Mouse (Mus musculus): ENCODE measurements around the gene Ostf1.
"Not testable (repeated sequence)": the region's sequence is repeated elsewhere in the genome, so short reads cannot be mapped to it uniquely, and the experiment has no call there.

Gene Ostf1

GRCm38 (mm10) chr19:18598265-18598926 lies 33.2 kb downstream of the Ostf1 start:
- DNase-seq (ENCODE audit: low spot score in 2 of 2) = no peak

- DNase-seq (ENCODE audit: low spot score in 2 of 2) = no peak
Measured at GRCm38 (mm10) chr19:18597772-18598171, 33.9 kb downstream of the Ostf1 start.

GRCm38 (mm10) chr19:18596876-18597275 lies 34.7 kb downstream of the Ostf1 start:
- no peak for DNase-seq (ENCODE audit: low spot score in 2 of 2)

GRCm38 (mm10) chr19:18593722-18594121 lies 37.9 kb downstream of the Ostf1 start:
- no peak for DNase-seq (ENCODE audit: low spot score in 2 of 2)

GRCm38 (mm10) chr19:18592919-18593318 lies 38.7 kb downstream of the Ostf1 start:
- no peak for DNase-seq (ENCODE audit: low spot score in 2 of 2)

- DNase-seq (ENCODE audit: low spot score in 2 of 2) = no peak
Measured at GRCm38 (mm10) chr19:18590942-18591354, 40.7 kb downstream of the Ostf1 start.

GRCm38 (mm10) chr19:18590234-18590633 lies 41.4 kb downstream of the Ostf1 start:
- DNase-seq (ENCODE audit: low spot score in 2 of 2) = no peak

- no peak for DNase-seq (ENCODE audit: low spot score in 2 of 2)
Measured at GRCm38 (mm10) chr19:18589276-18589675, 42.3 kb downstream of the Ostf1 start.

GRCm38 (mm10) chr19:18588801-18589200 lies 42.8 kb downstream of the Ostf1 start:
- not testable (repeated sequence) for DNase-seq (ENCODE audit: low spot score in 2 of 2)

- DNase-seq (ENCODE audit: low spot score in 2 of 2) = no peak
Measured at GRCm38 (mm10) chr19:18588243-18588642, 43.4 kb downstream of the Ostf1 start.

GRCm38 (mm10) chr19:18587118-18587517 lies 44.5 kb downstream of the Ostf1 start:
- DNase-seq (ENCODE audit: low spot score in 2 of 2) = no peak

GRCm38 (mm10) chr19:18584621-18585020 lies 47.0 kb downstream of the Ostf1 start:
- no peak for DNase-seq (ENCODE audit: low spot score in 2 of 2)

GRCm38 (mm10) chr19:18583706-18584105 lies 47.9 kb downstream of the Ostf1 start:
- DNase-seq (ENCODE audit: low spot score in 2 of 2) = no peak

- DNase-seq (ENCODE audit: low spot score in 2 of 2) = no peak
Measured at GRCm38 (mm10) chr19:18582887-18583286, 48.7 kb downstream of the Ostf1 start.

GRCm38 (mm10) chr19:18582226-18582625 lies 49.4 kb downstream of the Ostf1 start:
- no peak for DNase-seq (ENCODE audit: low spot score in 2 of 2)

GRCm38 (mm10) chr19:18581046-18581445 lies 50.6 kb downstream of the Ostf1 start:
- no peak for DNase-seq (ENCODE audit: low spot score in 2 of 2)

GRCm38 (mm10) chr19:18579012-18579358 lies 52.6 kb downstream of the Ostf1 start:
- no peak for DNase-seq (ENCODE audit: low spot score in 2 of 2)

GRCm38 (mm10) chr19:18578216-18579011 lies 53.2 kb downstream of the Ostf1 start:
- DNase-seq (ENCODE audit: low spot score in 2 of 2) = no peak

- DNase-seq (ENCODE audit: low spot score in 2 of 2) = no peak
Measured at GRCm38 (mm10) chr19:18577348-18577747, 54.3 kb downstream of the Ostf1 start.

- no peak for DNase-seq (ENCODE audit: low spot score in 2 of 2)
Measured at GRCm38 (mm10) chr19:18575891-18576290, 55.7 kb downstream of the Ostf1 start.

- DNase-seq (ENCODE audit: low spot score in 2 of 2) = no peak
Measured at GRCm38 (mm10) chr19:18573907-18574306, 57.7 kb downstream of the Ostf1 start.

GRCm38 (mm10) chr19:18573443-18573842 lies 58.2 kb downstream of the Ostf1 start:
- DNase-seq (ENCODE audit: low spot score in 2 of 2) = no peak

- DNase-seq (ENCODE audit: low spot score in 2 of 2) = no peak
Measured at GRCm38 (mm10) chr19:18569496-18569895, 62.1 kb downstream of the Ostf1 start.
